10 mouse cellular contexts compared by ENCODE assay signal in genomic region chr13:98040628-98041150, GRCm38 (mm10).
DNase-seq lines count a peak whose midpoint lies in the region; ATAC-seq and TF ChIP-seq lines count a peak whose summit lies in the region.
"Had no signal": no experiment of that assay in that cellular context is flagged by ENCODE, and none has a peak within 500 bp of the region (broad histone marks: within the 10 kb centered on the region; RNA-seq: fewer than 3 reads in every experiment).

No protein-coding gene starts in this region.

- no peak overlapping the region for H3K9ac ChIP-seq in intestine, postnatal 0 days (ENCODE audit: low read depth, low read length)
- H3K9ac ChIP-seq in intestine, embryonic 16.5 days (ENCODE audit: low read depth, low read length): no peak overlapping the region
- H3K9ac ChIP-seq in MEL (ENCODE audit: control insufficient read depth, low read depth, low read length, poor library complexity, severe bottlenecking): no peak overlapping the region
- H3K9ac ChIP-seq: embryonic facial prominence, embryonic 15.5 days; limb, embryonic 13.5 days had no signal

- no peak for TF ChIP-seq EP300 in MEL (IDR thresholded peaks at IDR 0.05; ENCODE audit: low read depth in 1 of 2, low read length in 2 of 2)

- H3K27ac ChIP-seq in intestine, postnatal 0 days (ENCODE audit: low read depth, low read length): no peak overlapping the region
- no peak overlapping the region for H3K27ac ChIP-seq in intestine, embryonic 16.5 days (ENCODE audit: low read length)
- no peak overlapping the region for H3K27ac ChIP-seq in MEL (ENCODE audit: control insufficient read depth, low read depth, low read length)
- H3K27ac ChIP-seq in cerebellum, adult 2 months (ENCODE audit: insufficient read depth, low read length): no peak overlapping the region
- H3K27ac ChIP-seq: embryonic facial prominence, embryonic 15.5 days; limb, embryonic 13.5 days had no signal

- H3K4me1 ChIP-seq in intestine, postnatal 0 days (replicated peaks; ENCODE audit: control insufficient read depth, insufficient read depth, low read length): no peaks in the 10 kb centered on the region; the same call in 1 of the 2 replicates
- no peaks in the 10 kb centered on the region for H3K4me1 ChIP-seq in intestine, embryonic 16.5 days (ENCODE audit: control insufficient read depth, insufficient read depth, low read length)
- no peaks in the 10 kb centered on the region for H3K4me1 ChIP-seq in MEL (ENCODE audit: control insufficient read depth in 1 of 2, insufficient read depth in 2 of 2, low read length in 2 of 2)
- H3K4me1 ChIP-seq in lung, adult 2 months (ENCODE audit: control insufficient read depth, insufficient read depth, low read length): no peaks in the 10 kb centered on the region
- no peaks in the 10 kb centered on the region for H3K4me1 ChIP-seq in cerebellum, adult 2 months (ENCODE audit: control insufficient read depth, insufficient read depth, low read length)
- H3K4me1 ChIP-seq: embryonic facial prominence, embryonic 15.5 days had no signal

- WGBS in intestine, postnatal 0 days: 57% methylated on average over 3 of the region's 3 CpGs
- WGBS in intestine, embryonic 16.5 days: 67% methylated on average over 3 of the region's 3 CpGs
- 47% methylated on average over 3 of the region's 3 CpGs for WGBS in lung, adult 2 months
- WGBS in cerebellum, adult 2 months: 63% methylated on average over 3 of the region's 3 CpGs

- no peak for TF ChIP-seq POLR2A in MEL (IDR thresholded peaks at IDR 0.05; ENCODE audit: control insufficient read depth in 1 of 2, insufficient read depth in 1 of 2, low read depth in 1 of 2, low read length in 2 of 2, poor library complexity in 1 of 2)
- TF ChIP-seq POLR2A in lung, adult 2 months (IDR thresholded peaks at IDR 0.05; ENCODE audit: borderline replicate concordance, extremely low read depth, low read depth, low read length): no peak
- no peak for TF ChIP-seq POLR2A in cerebellum, adult 2 months (IDR thresholded peaks at IDR 0.05; ENCODE audit: borderline replicate concordance, insufficient read depth, low read length)

- ATAC-seq in intestine, postnatal 0 days: no peak
- no peak for ATAC-seq in intestine, embryonic 16.5 days

- no peak for TF ChIP-seq RAD21 in MEL (IDR thresholded peaks at IDR 0.05; ENCODE audit: low read depth, low read length)

- no peak overlapping the region for H3K4me3 ChIP-seq in intestine, postnatal 0 days (ENCODE audit: low read depth, low read length)
- no peak overlapping the region for H3K4me3 ChIP-seq in intestine, embryonic 16.5 days (ENCODE audit: low read length)
- no peak overlapping the region for H3K4me3 ChIP-seq in MEL (ENCODE audit: control insufficient read depth in 1 of 2, insufficient read depth in 1 of 2, low read depth in 2 of 2, low read length in 2 of 2)
- H3K4me3 ChIP-seq in lung, adult 2 months (replicated peaks; ENCODE audit: extremely low read depth, low read depth, low read length): no peak overlapping the region
- no peak overlapping the region for H3K4me3 ChIP-seq in cerebellum, adult 2 months (replicated peaks; ENCODE audit: insufficient read depth, low read depth, low read length)
- H3K4me3 ChIP-seq: embryonic facial prominence, embryonic 15.5 days; limb, embryonic 13.5 days had no signal

- H3K9me3 ChIP-seq in intestine, postnatal 0 days (ENCODE audit: control insufficient read depth): no peaks in the 10 kb centered on the region
- no peaks in the 10 kb centered on the region for H3K9me3 ChIP-seq in intestine, embryonic 16.5 days (ENCODE audit: control insufficient read depth, low read length)
- no peaks in the 10 kb centered on the region for H3K9me3 ChIP-seq in MEL (replicated peaks; ENCODE audit: insufficient read depth, low read length)
- H3K9me3 ChIP-seq: embryonic facial prominence, embryonic 15.5 days; limb, embryonic 13.5 days had no signal

- no peaks in the 10 kb centered on the region for H3K79me2 ChIP-seq in MEL (ENCODE audit: control insufficient read depth, insufficient read depth, low read length, poor library complexity)

- DNase-seq in MEL (ENCODE audit: low read depth, low spot score): peak; percentile 29
- DNase-seq in c-Kit-positive CD71-negative TER-119-negative erythroid progenitor cells, embryonic 14.5 days (ENCODE audit: low read depth): peak; percentile 35
- DNase-seq in lung, adult 2 months: peak; percentile 48
- DNase-seq in cerebellum, adult 2 months: no peak
- DNase-seq in Muller cell, postnatal 12 days (ENCODE audit: inconsistent ontology term): no peak
- no peak for DNase-seq in spleen, adult 12 weeks (ENCODE audit: low spot score)

- no peaks in the 10 kb centered on the region for H3K27me3 ChIP-seq in intestine, postnatal 0 days (replicated peaks; ENCODE audit: control insufficient read depth, insufficient read depth, low read length)
- no peaks in the 10 kb centered on the region for H3K27me3 ChIP-seq in intestine, embryonic 16.5 days (replicated peaks; ENCODE audit: control insufficient read depth, insufficient read depth, low read length)
- no peaks in the 10 kb centered on the region for H3K27me3 ChIP-seq in MEL (ENCODE audit: control insufficient read depth in 1 of 2, insufficient read depth in 2 of 2, low read length in 2 of 2)
- no peaks in the 10 kb centered on the region for H3K27me3 ChIP-seq in cerebellum, adult 2 months (ENCODE audit: control insufficient read depth, insufficient read depth, low read length)
- H3K27me3 ChIP-seq: embryonic facial prominence, embryonic 15.5 days; limb, embryonic 13.5 days had no signal

- H3K36me3 ChIP-seq in intestine, postnatal 0 days (ENCODE audit: control insufficient read depth, insufficient read depth): no peaks in the 10 kb centered on the region
- no peaks in the 10 kb centered on the region for H3K36me3 ChIP-seq in intestine, embryonic 16.5 days (ENCODE audit: control insufficient read depth, insufficient read depth, low read length)
- H3K36me3 ChIP-seq in MEL (ENCODE audit: control insufficient read depth in 1 of 2, insufficient read depth in 2 of 2, low read length in 2 of 2): no peaks in the 10 kb centered on the region
- H3K36me3 ChIP-seq: embryonic facial prominence, embryonic 15.5 days; limb, embryonic 13.5 days had no signal

- TF ChIP-seq CTCF in intestine, postnatal 0 days (IDR thresholded peaks at IDR 0.05; ENCODE audit: low read depth): peak; percentile 76
- peak; percentile 12 to 46 (median 25); a peak in 3 of 6 replicates for TF ChIP-seq CTCF in MEL (IDR thresholded peaks at IDR 0.05 in 2 of 3, conservative IDR thresholded peaks at IDR 0.05 in 1 of 3; ENCODE audit: control insufficient read depth in 1 of 3, insufficient read depth in 1 of 3, low read depth in 2 of 3, low read length in 3 of 3, poor library complexity in 1 of 3, severe bottlenecking in 1 of 3)
- peak; percentile 67 for TF ChIP-seq CTCF in lung, adult 2 months (IDR thresholded peaks at IDR 0.05; ENCODE audit: insufficient read depth, low read length)
- TF ChIP-seq CTCF in cerebellum, adult 2 months (IDR thresholded peaks at IDR 0.05; ENCODE audit: borderline replicate concordance, insufficient read depth, low read depth, low read length): no peak

- H3K4me2 ChIP-seq in intestine, postnatal 0 days (replicated peaks; ENCODE audit: low read depth): no peak overlapping the region
- no peak overlapping the region for H3K4me2 ChIP-seq in intestine, embryonic 16.5 days (ENCODE audit: low read depth, low read length)
- H3K4me2 ChIP-seq: embryonic facial prominence, embryonic 15.5 days; limb, embryonic 13.5 days had no signal

TF ChIP-seq in MEL, 35 proteins besides CTCF, POLR2A, EP300 and RAD21:
- TF ChIP-seq BHLHE40 (IDR thresholded peaks at IDR 0.05; ENCODE audit: borderline replicate concordance, low read depth, low read length) (no peak), JUND (IDR thresholded peaks at IDR 0.05; ENCODE audit: low read depth, low read length) (no peak), GABPA (IDR thresholded peaks at IDR 0.05; ENCODE audit: low read depth, low read length) (no peak), TAL1 (IDR thresholded peaks at IDR 0.05; ENCODE audit: low read length) (no peak), SIN3A (IDR thresholded peaks at IDR 0.05; ENCODE audit: low read length) (no peak)
TF ChIP-seq in MEL: peak in this region for 0.

Comparison
In these comparisons a context has a peak if more than half of its experiments do, and no peak if none do; other contexts are left out.
1. DNase-seq: peak in MEL (single experiment), c-Kit-positive CD71-negative TER-119-negative erythroid progenitor cells, embryonic 14.5 days (single experiment) and lung, adult 2 months (single experiment); none in cerebellum, adult 2 months (0 of 2), Muller cell, postnatal 12 days (single experiment) and spleen, adult 12 weeks (single experiment).